Mouse (Mus musculus): Measurements from ENCODE around the gene Taf10.
A peak's percentile ranks its signal among the peaks of the same experiment; 100 is the strongest.
"Not testable (repeated sequence)": the region's sequence is repeated elsewhere in the genome, so short reads cannot be mapped to it uniquely, and the experiment has no call there.

DNA sequence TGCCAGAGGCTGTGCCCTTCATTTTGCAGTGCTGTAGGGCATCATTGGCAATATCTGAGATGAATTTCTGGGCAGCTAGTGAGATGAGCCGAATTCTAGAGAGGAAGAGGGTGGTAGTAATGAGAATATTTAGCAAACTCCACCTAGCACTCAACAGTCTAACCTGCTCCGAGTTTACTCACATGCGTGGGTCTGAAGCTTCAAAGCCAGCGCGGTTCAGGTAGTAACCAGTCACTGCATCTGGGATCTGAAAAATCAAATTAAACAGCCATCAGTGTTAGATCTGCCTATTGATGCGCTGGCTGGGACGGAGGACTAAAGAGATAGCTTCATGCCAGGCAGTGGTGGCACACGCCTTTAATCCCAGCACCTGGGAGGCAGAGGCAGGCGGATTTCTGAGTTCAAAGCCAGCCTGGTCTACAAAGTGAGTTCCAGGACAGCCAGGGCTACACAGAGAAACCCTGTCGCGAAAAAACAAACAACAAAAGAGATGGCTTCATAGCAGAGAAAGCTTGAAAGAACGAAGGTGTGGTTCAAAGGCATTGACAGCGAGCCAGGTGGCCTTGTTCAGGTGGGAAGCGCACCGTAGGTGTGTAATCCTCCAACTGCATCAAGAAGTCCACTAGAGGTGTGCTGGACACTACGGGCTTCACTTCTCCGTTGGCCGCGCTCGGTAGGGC is 775 bp downstream of the Taf10 start:
- peak; percentile 43 for TF ChIP-seq POLR2A (IDR thresholded peaks at IDR 0.05; ENCODE audit: low read depth, low read length)
- not testable (repeated sequence) for TF ChIP-seq CTCF (IDR thresholded peaks at IDR 0.05; ENCODE audit: borderline replicate concordance, insufficient read depth, low read length)

Measured in embryonic fibroblast, embryonic 13.5 days (primary cell).